Mouse (Mus musculus): ENCODE results near the gene Bpifb5. TPM values are rescaled to one million over a fixed set of nuclear protein-coding genes. Genes with fewer than 3 reads are reported as not detected.
A peak's percentile ranks its signal among the peaks of the same experiment; 100 is the strongest.

Bpifb5 gene
- polyA plus RNA-seq, 1 experiment from 2014 or later: 0.36 TPM

DNA sequence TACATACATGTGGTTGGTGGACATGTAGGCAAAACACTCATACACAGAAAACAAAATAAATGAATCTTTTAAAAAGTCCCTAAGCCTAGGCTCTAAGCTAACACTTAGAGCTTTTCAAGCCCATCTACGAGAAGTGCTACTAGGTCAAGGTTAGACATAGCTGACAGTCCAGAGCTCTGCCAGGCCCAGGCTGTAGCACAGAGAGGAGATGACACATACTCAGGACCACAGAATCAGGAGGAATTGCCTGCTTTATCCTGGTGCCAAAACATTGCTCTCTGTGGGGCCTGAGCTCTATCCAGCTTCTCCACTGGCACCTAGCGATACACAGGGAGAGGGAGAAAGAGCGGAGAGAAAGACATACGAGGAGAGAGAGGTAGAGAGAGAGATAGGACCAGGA is 30.5 kb upstream of the Bpifb5 start:
- Histone ChIP-seq H3K27ac (ENCODE audit: low read length) (no peak overlapping the region), H3K4me1 (ENCODE audit: control insufficient read depth, insufficient read depth, low read length) (no peaks in the 10 kb centered on the region), H3K36me3 (ENCODE audit: control insufficient read depth, insufficient read depth, low read length) (no peaks in the 10 kb centered on the region), H3K4me2 (ENCODE audit: low read length) (no peak overlapping the region), H3K4me3 (ENCODE audit: low read depth, low read length) (no peak overlapping the region), H3K27me3 (ENCODE audit: control insufficient read depth, insufficient read depth, low read depth, low read length) (no peaks in the 10 kb centered on the region), H3K9ac (ENCODE audit: low read depth, low read length) (no peak overlapping the region), H3K9me3 (replicated peaks; ENCODE audit: control insufficient read depth, low read length, poor library complexity, severe bottlenecking) (no peaks in the 10 kb centered on the region)
- no peak for ATAC-seq
- 87% methylated on average over 4 of the region's 4 CpGs for WGBS

DNA sequence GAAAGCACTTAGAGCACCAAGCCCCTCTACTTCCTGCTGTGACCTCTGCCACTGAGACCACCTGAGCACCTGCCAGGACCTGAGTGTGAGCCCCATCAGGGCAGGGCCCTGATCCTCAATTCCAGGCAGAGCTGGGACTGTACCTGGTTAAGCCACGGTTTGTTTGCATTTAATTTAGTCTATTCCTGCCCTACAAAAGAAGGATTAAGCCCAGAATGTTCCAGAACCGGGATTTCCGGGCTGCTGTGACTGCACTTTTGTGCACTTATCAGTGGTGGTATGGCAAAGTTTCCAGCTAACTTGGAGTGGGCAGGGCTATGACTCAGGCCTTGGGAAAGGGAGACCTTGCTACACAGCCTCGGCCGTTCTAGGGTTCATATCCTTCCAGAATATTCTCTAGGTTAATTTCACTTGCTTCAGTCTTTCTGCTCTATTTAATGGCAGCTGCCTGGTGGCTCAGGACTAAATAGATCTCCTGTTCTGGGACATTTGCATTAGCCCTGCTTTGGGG is 29.5 kb upstream of the Bpifb5 start:
- no peaks in the 10 kb centered on the region for H3K4me1 ChIP-seq (ENCODE audit: control insufficient read depth, insufficient read depth, low read length)
- no peak overlapping the region for H3K4me3 ChIP-seq (ENCODE audit: low read depth, low read length)
- H3K9ac ChIP-seq (ENCODE audit: low read depth, low read length): no peak overlapping the region
- no peaks in the 10 kb centered on the region for H3K36me3 ChIP-seq (ENCODE audit: control insufficient read depth, insufficient read depth, low read length)
- 58% methylated on average over 5 of the region's 5 CpGs for WGBS
- H3K27me3 ChIP-seq (ENCODE audit: control insufficient read depth, insufficient read depth, low read depth, low read length): no peaks in the 10 kb centered on the region
- no peak overlapping the region for H3K27ac ChIP-seq (ENCODE audit: low read length)
- H3K4me2 ChIP-seq (ENCODE audit: low read length): no peak overlapping the region
- no peaks in the 10 kb centered on the region for H3K9me3 ChIP-seq (replicated peaks; ENCODE audit: control insufficient read depth, low read length, poor library complexity, severe bottlenecking)
- no peak for ATAC-seq

DNA sequence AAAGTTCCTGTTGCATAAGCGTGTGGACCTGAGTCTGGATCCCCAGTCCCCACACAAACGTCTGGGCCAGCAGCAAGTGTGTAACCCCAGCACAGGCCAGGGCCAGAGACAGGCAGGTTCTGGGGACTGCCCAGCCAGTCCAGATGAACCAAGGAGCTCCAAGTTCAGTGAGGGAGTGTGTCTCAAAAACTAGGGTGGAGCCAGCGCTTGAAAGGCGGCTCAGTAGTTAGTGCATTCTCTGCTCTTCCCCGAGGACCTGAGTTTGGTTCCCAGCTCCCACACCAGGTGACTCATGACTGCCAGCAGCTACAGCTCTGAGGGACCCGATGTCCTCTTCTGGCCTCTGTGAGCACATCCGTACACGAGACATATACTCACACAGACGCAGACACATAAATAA is 26.5 kb upstream of the Bpifb5 start:
- H3K4me2 ChIP-seq (ENCODE audit: low read length): no peak overlapping the region
- ATAC-seq: no peak
- 89% methylated on average over 9 of the region's 9 CpGs for WGBS
- H3K4me3 ChIP-seq (ENCODE audit: low read depth, low read length): no peak overlapping the region
- H3K9me3 ChIP-seq (replicated peaks; ENCODE audit: control insufficient read depth, low read length, poor library complexity, severe bottlenecking): no peaks in the 10 kb centered on the region
- H3K27ac ChIP-seq (ENCODE audit: low read length): no peak overlapping the region
- no peaks in the 10 kb centered on the region for H3K27me3 ChIP-seq (ENCODE audit: control insufficient read depth, insufficient read depth, low read depth, low read length)
- no peaks in the 10 kb centered on the region for H3K4me1 ChIP-seq (ENCODE audit: control insufficient read depth, insufficient read depth, low read length)
- no peaks in the 10 kb centered on the region for H3K36me3 ChIP-seq (ENCODE audit: control insufficient read depth, insufficient read depth, low read length)
- H3K9ac ChIP-seq (ENCODE audit: low read depth, low read length): no peak overlapping the region

DNA sequence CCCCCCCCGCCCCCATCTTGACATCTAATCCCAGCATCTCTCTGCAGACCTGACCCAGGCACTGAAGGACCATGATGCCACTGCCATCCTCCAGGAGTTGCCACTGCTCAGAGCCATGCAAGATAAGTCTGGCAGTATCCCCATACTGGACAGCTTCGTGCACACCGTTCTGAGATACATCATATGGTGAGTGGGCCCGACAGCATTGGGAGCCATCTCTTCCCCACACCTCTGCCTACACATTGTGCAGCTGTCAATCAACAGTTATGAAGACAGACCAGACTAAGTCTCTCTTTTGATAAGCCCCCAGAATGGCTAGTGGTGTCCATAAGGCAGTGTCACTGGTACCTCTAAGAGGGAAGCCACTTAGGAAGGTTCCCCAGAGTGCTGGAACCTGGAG is 18.9 kb upstream of the Bpifb5 start:
- Histone ChIP-seq H3K4me2 (ENCODE audit: low read length) (no peak overlapping the region), H3K9ac (ENCODE audit: low read depth, low read length) (no peak overlapping the region), H3K27ac (ENCODE audit: low read length) (no peak overlapping the region), H3K4me1 (ENCODE audit: control insufficient read depth, insufficient read depth, low read length) (no peaks in the 10 kb centered on the region), H3K9me3 (replicated peaks; ENCODE audit: control insufficient read depth, low read length, poor library complexity, severe bottlenecking) (no peaks in the 10 kb centered on the region), H3K4me3 (ENCODE audit: low read depth, low read length) (no peak overlapping the region), H3K27me3 (ENCODE audit: control insufficient read depth, insufficient read depth, low read depth, low read length) (no peaks in the 10 kb centered on the region), H3K36me3 (ENCODE audit: control insufficient read depth, insufficient read depth, low read length) (no peaks in the 10 kb centered on the region)
- ATAC-seq: no peak
- 90% methylated on average over 4 of the region's 4 CpGs for WGBS

DNA sequence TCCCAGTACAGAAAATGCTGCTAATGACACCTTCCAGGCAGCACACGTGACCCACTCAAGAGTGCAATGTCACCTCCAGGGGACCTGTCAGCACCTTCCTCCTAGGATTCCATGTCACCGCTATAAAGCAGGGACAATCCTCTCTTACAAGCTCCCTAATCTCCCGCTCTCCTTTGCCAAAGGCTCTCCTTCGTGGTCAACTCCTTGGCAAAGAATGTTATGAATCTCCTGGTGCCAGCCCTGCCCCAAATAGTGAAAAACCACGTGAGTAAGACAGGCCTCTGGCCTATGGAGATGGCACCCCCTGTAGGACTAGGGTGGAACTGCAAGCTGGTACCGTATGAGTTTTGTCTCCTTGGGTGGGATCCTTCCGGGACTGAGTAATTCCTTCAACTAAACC is 16.6 kb upstream of the Bpifb5 start:
- WGBS: 63% methylated on average over 7 of the region's 7 CpGs
- no peak for ATAC-seq

DNA sequence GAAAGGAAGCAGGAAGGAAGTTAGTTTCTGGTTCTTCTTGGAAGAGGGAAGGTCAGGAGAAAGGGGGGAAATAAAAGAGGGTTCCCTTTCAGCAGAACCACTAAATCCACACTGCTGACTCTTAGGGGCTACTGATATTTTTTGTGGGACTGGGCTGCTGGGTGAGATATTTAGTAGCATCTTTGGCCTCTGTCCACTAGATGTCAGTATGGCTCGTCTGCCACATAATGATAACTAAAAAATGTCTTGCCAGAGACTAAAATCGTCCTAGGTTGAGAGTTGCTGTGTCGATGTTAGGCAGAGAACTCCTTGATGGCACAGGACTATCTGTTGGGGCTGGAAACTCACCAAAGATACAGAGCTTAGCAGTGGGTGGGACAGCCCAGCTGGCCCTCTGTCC is 14.4 kb upstream of the Bpifb5 start:
- Histone ChIP-seq H3K4me2 (ENCODE audit: low read length) (no peak overlapping the region), H3K9me3 (replicated peaks; ENCODE audit: control insufficient read depth, low read length, poor library complexity, severe bottlenecking) (no peaks in the 10 kb centered on the region), H3K27ac (ENCODE audit: low read length) (no peak overlapping the region), H3K4me3 (ENCODE audit: low read depth, low read length) (no peak overlapping the region), H3K27me3 (ENCODE audit: control insufficient read depth, insufficient read depth, low read depth, low read length) (no peaks in the 10 kb centered on the region), H3K36me3 (ENCODE audit: control insufficient read depth, insufficient read depth, low read length) (no peaks in the 10 kb centered on the region), H3K9ac (ENCODE audit: low read depth, low read length) (0 out of 2 replicates have a peak overlapping the region, but pooled peaks have one; percentile 25), H3K4me1 (ENCODE audit: control insufficient read depth, insufficient read depth, low read length) (peaks cover 9% of the 10 kb centered on the region; the same call in 1 of the 2 replicates)
- WGBS: 6% methylated on average over 3 of the region's 3 CpGs
- no peak for ATAC-seq

More for the DNA sequence above, 16.6 kb upstream of the Bpifb5 start:
- Histone ChIP-seq H3K4me2 (ENCODE audit: low read length) (no peak overlapping the region), H3K27ac (ENCODE audit: low read length) (no peak overlapping the region), H3K27me3 (ENCODE audit: control insufficient read depth, insufficient read depth, low read depth, low read length) (no peaks in the 10 kb centered on the region), H3K9me3 (replicated peaks; ENCODE audit: control insufficient read depth, low read length, poor library complexity, severe bottlenecking) (no peaks in the 10 kb centered on the region), H3K4me1 (ENCODE audit: control insufficient read depth, insufficient read depth, low read length) (peaks cover 9% of the 10 kb centered on the region; the same call in 1 of the 2 replicates), H3K9ac (ENCODE audit: low read depth, low read length) (no peak overlapping the region), H3K4me3 (ENCODE audit: low read depth, low read length) (no peak overlapping the region), H3K36me3 (ENCODE audit: control insufficient read depth, insufficient read depth, low read length) (no peaks in the 10 kb centered on the region)

- Histone ChIP-seq H3K4me3 (ENCODE audit: low read depth, low read length) (no peak overlapping the region), H3K27me3 (ENCODE audit: control insufficient read depth, insufficient read depth, low read depth, low read length) (no peaks in the 10 kb centered on the region), H3K9me3 (replicated peaks; ENCODE audit: control insufficient read depth, low read length, poor library complexity, severe bottlenecking) (no peaks in the 10 kb centered on the region), H3K36me3 (ENCODE audit: control insufficient read depth, insufficient read depth, low read length) (no peaks in the 10 kb centered on the region), H3K4me1 (ENCODE audit: control insufficient read depth, insufficient read depth, low read length) (peaks cover 9% of the 10 kb centered on the region; the same call in 1 of the 2 replicates), H3K4me2 (ENCODE audit: low read length) (no peak overlapping the region), H3K9ac (ENCODE audit: low read depth, low read length) (no peak overlapping the region), H3K27ac (ENCODE audit: low read length) (peak overlapping the region; percentile 15; the same call in 1 of the 2 replicates)
- WGBS: 15% methylated on average over 1 of the region's 1 CpGs
- ATAC-seq: peak; percentile 89
Measured at GRCm38 (mm10) chr2:154211121-154211520, 12.4 kb upstream of the Bpifb5 start.

GRCm38 (mm10) chr2:154211881-154212280 is 11.7 kb upstream of the Bpifb5 start:
- H3K4me2 ChIP-seq (ENCODE audit: low read length): no peak overlapping the region
- H3K4me1 ChIP-seq (ENCODE audit: control insufficient read depth, insufficient read depth, low read length): peaks cover 9% of the 10 kb centered on the region; the same call in 1 of the 2 replicates
- 90% methylated on average over 4 of the region's 4 CpGs for WGBS
- no peaks in the 10 kb centered on the region for H3K36me3 ChIP-seq (ENCODE audit: control insufficient read depth, insufficient read depth, low read length)
- no peak overlapping the region for H3K4me3 ChIP-seq (ENCODE audit: low read depth, low read length)
- no peaks in the 10 kb centered on the region for H3K9me3 ChIP-seq (replicated peaks; ENCODE audit: control insufficient read depth, low read length, poor library complexity, severe bottlenecking)
- ATAC-seq: no peak
- no peaks in the 10 kb centered on the region for H3K27me3 ChIP-seq (ENCODE audit: control insufficient read depth, insufficient read depth, low read depth, low read length)
- H3K27ac ChIP-seq (ENCODE audit: low read length): no peak overlapping the region
- H3K9ac ChIP-seq (ENCODE audit: low read depth, low read length): no peak overlapping the region

DNA sequence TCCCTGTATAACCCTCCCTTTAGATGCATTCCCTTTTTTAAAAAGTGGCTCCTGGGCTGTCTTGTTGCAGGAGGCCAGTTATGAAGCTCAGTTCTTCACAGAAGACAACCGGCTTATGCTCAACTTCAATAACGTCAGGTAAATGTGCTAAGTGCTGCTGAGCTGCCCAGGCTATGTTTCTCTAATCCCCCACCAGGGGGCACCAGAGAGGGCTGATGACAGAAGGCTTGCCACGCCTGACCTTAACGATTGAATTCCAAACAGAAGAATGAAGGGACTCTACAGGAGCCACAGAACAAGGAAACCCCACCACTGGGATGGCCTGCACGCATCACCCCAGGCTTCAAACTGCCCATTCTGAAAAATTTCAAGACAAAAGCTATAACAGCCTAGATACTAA is 8.4 kb upstream of the Bpifb5 start:
- H3K4me2 ChIP-seq (ENCODE audit: low read length): no peak overlapping the region
- H3K9ac ChIP-seq (ENCODE audit: low read depth, low read length): no peak overlapping the region
- H3K27ac ChIP-seq (ENCODE audit: low read length): no peak overlapping the region
- no peak overlapping the region for H3K4me3 ChIP-seq (ENCODE audit: low read depth, low read length)
- H3K9me3 ChIP-seq (replicated peaks; ENCODE audit: control insufficient read depth, low read length, poor library complexity, severe bottlenecking): no peaks in the 10 kb centered on the region
- H3K36me3 ChIP-seq (ENCODE audit: control insufficient read depth, insufficient read depth, low read length): no peaks in the 10 kb centered on the region
- WGBS: 16% methylated on average over 5 of the region's 5 CpGs
- H3K4me1 ChIP-seq (ENCODE audit: control insufficient read depth, insufficient read depth, low read length): peaks cover 9% of the 10 kb centered on the region; the same call in 1 of the 2 replicates
- no peak for ATAC-seq
- H3K27me3 ChIP-seq (ENCODE audit: control insufficient read depth, insufficient read depth, low read depth, low read length): no peaks in the 10 kb centered on the region

Data from midbrain, embryonic 16.5 days (tissue).